Mouse (Mus musculus) heart, embryonic 11.5 days (tissue): ENCODE results near the gene Il21r. TPM values are rescaled to one million over a fixed set of nuclear protein-coding genes. Genes with fewer than 3 reads are reported as not detected.

Source experiments
- ATAC-seq: fragments of 200-750 bp; cut with Nextera tagmentation; replicated peaks from 2 replicates; pipeline ENCODE4 v1.8.0; 2017; ENCODE audit warnings: moderate library complexity; ENCODE audit not compliant: insufficient number of reproducible peaks, low FRiP score, low TSS enrichment
- H3K27ac ChIP-seq: fragments of 300-500 bp; sonication (generic); 2 replicates; pipeline ENCODE4 v1.5.1; 2014; ENCODE audit warnings: mild to moderate bottlenecking, low read depth, low read length
- H3K27me3 ChIP-seq: fragments of 300-500 bp; sonication (generic); 2 replicates; pipeline ENCODE4 v1.6.1; 2014; ENCODE audit warnings: mild to moderate bottlenecking, low read length, mixed read lengths; ENCODE audit not compliant: control insufficient read depth, insufficient read depth
- H3K36me3 ChIP-seq: fragments of 300-500 bp; sonication (generic); 2 replicates; pipeline ENCODE4 v1.6.1; 2014; ENCODE audit warnings: mild to moderate bottlenecking, low read length, moderate library complexity, mixed read lengths; ENCODE audit not compliant: control insufficient read depth, insufficient read depth
- H3K4me1 ChIP-seq: fragments of 300-500 bp; sonication (generic); 2 replicates; pipeline ENCODE4 v1.6.1; 2014; ENCODE audit warnings: low read length; ENCODE audit not compliant: control insufficient read depth, insufficient read depth
- H3K4me2 ChIP-seq: fragments of 300-500 bp; sonication (generic); 2 replicates; pipeline ENCODE4 v1.6.1; 2014; ENCODE audit warnings: mild to moderate bottlenecking, moderate library complexity
- H3K4me3 ChIP-seq: fragments of 300-500 bp; sonication (generic); 2 replicates; pipeline ENCODE4 v1.5.1; 2014; ENCODE audit warnings: low read depth, low read length
- H3K9ac ChIP-seq: fragments of 300-500 bp; sonication (generic); 2 replicates; pipeline ENCODE4 v1.6.1; 2014; ENCODE audit warnings: mild to moderate bottlenecking, low read depth, low read length, moderate library complexity
- H3K9me3 ChIP-seq: fragments of 300-500 bp; sonication (generic); replicated peaks from 2 replicates; pipeline ENCODE4 v1.6.1; 2016; ENCODE audit warnings: low read length; ENCODE audit not compliant: control insufficient read depth
- WGBS: fragments of 180-500 bp; shearing (Covaris S2); extraction: QIAGEN DNeasy Blood & Tissue Kit; methylation state at CpG from one replicate; pipeline ENCODE4 v1.1.7; 2014; ENCODE audit not compliant: insufficient replicate concordance; 5-methylcytosine and 5-hydroxymethylcytosine counted together
- polyA plus RNA-seq: library from polyadenylated mRNA; unstranded; fragments of >200 nt; fragmentation: Nextera tagmentation; extraction: Ambion mirVana; gene quantifications from 2 replicates; pipeline ENCODE4 v1.2.1, GENCODE M21; 2014

Il21r gene
- polyA plus RNA-seq, 1 experiment from 2014 or later = 0.10 TPM

- peaks cover 61% of the 10 kb centered on the region for H3K36me3 ChIP-seq
- no peak overlapping the region for H3K4me2 ChIP-seq
- H3K4me3 ChIP-seq = no peak overlapping the region
- ATAC-seq = no peak
- 75% methylated on average over 3 of the region's 3 CpGs for WGBS
- H3K27me3 ChIP-seq = no peaks in the 10 kb centered on the region
- H3K9me3 ChIP-seq = no peaks in the 10 kb centered on the region
- H3K27ac ChIP-seq = no peak overlapping the region
- no peak overlapping the region for H3K9ac ChIP-seq
- no peaks in the 10 kb centered on the region for H3K4me1 ChIP-seq
Observed at GRCm38 (mm10) chr7:125663654-125664053, 60.4 kb downstream of the Il21r start.

GRCm38 (mm10) chr7:125670865-125671264 is 67.6 kb downstream of the Il21r start:
- WGBS = 74% methylated on average over 6 of the region's 6 CpGs
- no peak for ATAC-seq
- Histone ChIP-seq H3K4me3 (no peak overlapping the region), H3K4me2 (no peak overlapping the region), H3K27ac (no peak overlapping the region), H3K9ac (no peak overlapping the region), H3K36me3 (peaks cover 83% of the 10 kb centered on the region), H3K9me3 (no peaks in the 10 kb centered on the region), H3K27me3 (no peaks in the 10 kb centered on the region), H3K4me1 (no peaks in the 10 kb centered on the region)

- no peak overlapping the region for H3K4me3 ChIP-seq
- no peaks in the 10 kb centered on the region for H3K9me3 ChIP-seq
- H3K4me1 ChIP-seq = no peaks in the 10 kb centered on the region
- WGBS = 76% methylated on average over 8 of the region's 8 CpGs
- H3K27ac ChIP-seq = no peak overlapping the region
- H3K36me3 ChIP-seq = peaks cover 85% of the 10 kb centered on the region
- no peak for ATAC-seq
- no peaks in the 10 kb centered on the region for H3K27me3 ChIP-seq
- H3K4me2 ChIP-seq = no peak overlapping the region
- no peak overlapping the region for H3K9ac ChIP-seq
Observed at GRCm38 (mm10) chr7:125671396-125671795, 68.2 kb downstream of the Il21r start.

GRCm38 (mm10) chr7:125674916-125675315 is 71.7 kb downstream of the Il21r start:
- Histone ChIP-seq H3K36me3 (peaks cover 80% of the 10 kb centered on the region), H3K27me3 (no peaks in the 10 kb centered on the region), H3K4me3 (no peak overlapping the region), H3K4me2 (no peak overlapping the region), H3K9ac (no peak overlapping the region), H3K9me3 (no peaks in the 10 kb centered on the region), H3K27ac (no peak overlapping the region), H3K4me1 (no peaks in the 10 kb centered on the region)
- WGBS = 81% methylated on average over 2 of the region's 2 CpGs
- ATAC-seq = no peak

- Histone ChIP-seq H3K4me1 (no peaks in the 10 kb centered on the region), H3K36me3 (peaks cover 68% of the 10 kb centered on the region), H3K4me2 (no peak overlapping the region), H3K9ac (no peak overlapping the region), H3K27me3 (no peaks in the 10 kb centered on the region), H3K9me3 (no peaks in the 10 kb centered on the region), H3K4me3 (no peak overlapping the region), H3K27ac (no peak overlapping the region)
- 85% methylated on average over 8 of the region's 8 CpGs for WGBS
- no peak for ATAC-seq
Observed at GRCm38 (mm10) chr7:125678756-125679155, 75.5 kb downstream of the Il21r start.

GRCm38 (mm10) chr7:125679936-125680335 is 76.7 kb downstream of the Il21r start:
- Histone ChIP-seq H3K9ac (no peak overlapping the region), H3K9me3 (no peaks in the 10 kb centered on the region), H3K36me3 (peaks cover 58% of the 10 kb centered on the region), H3K4me3 (no peak overlapping the region), H3K27ac (no peak overlapping the region), H3K27me3 (no peaks in the 10 kb centered on the region), H3K4me2 (no peak overlapping the region), H3K4me1 (no peaks in the 10 kb centered on the region)
- ATAC-seq = no peak
- 90% methylated on average over 9 of the region's 9 CpGs for WGBS

Other genes with a start within 250 kb of the Il21r start
- 7.8 and 7.9 TPM in 2 replicates for gene Kdm8, start 158.8 kb upstream of the Il21r start, polyA plus RNA-seq
- 111 TPM in 2 replicates for gene Nsmce1, start 111.8 kb upstream of the Il21r start, polyA plus RNA-seq
- 1.5 and 1.6 TPM in 2 replicates for gene Il4ra, start 51.3 kb upstream of the Il21r start, polyA plus RNA-seq
- gene Gtf3c1, start 104.4 kb downstream of the Il21r start, polyA plus RNA-seq = 32.1 and 33.2 TPM in 2 replicates
- gene D430042O09Rik, start 104.5 kb downstream of the Il21r start, polyA plus RNA-seq = 8.7 and 9.4 TPM in 2 replicates